Mouse (Mus musculus): ENCODE results near the gene Radil. TPM values are rescaled to one million over a fixed set of nuclear protein-coding genes. Genes with fewer than 3 reads are reported as not detected.

Gene Radil
- total and polyA plus RNA-seq, 3 experiments, result 1.7 to 2.3 (median 2.2) TPM

GRCm38 (mm10) chr5:142453742-142454141, 97.2 kb downstream of the Radil start:
- no peak overlapping the region for H3K9ac ChIP-seq (ENCODE audit: low read depth, low read length)
- no peaks in the 10 kb centered on the region for H3K36me3 ChIP-seq (ENCODE audit: control insufficient read depth, insufficient read depth, low read length)
- 95% methylated on average over 13 of the region's 13 CpGs for WGBS
- 0 out of 2 replicates have a peak, but pooled peaks cover 2% of the 10 kb centered on the region for H3K4me1 ChIP-seq (ENCODE audit: control insufficient read depth, insufficient read depth, low read length)
- intact Hi-C loops (cut with DNase I), result loop anchor here (10.0 kb wide), 1 partner anchor 1209 kb away; the partner anchor contains the start of gene Sdk1
- no peak for DNase-seq
- no peak for TF ChIP-seq EP300 (IDR thresholded peaks at IDR 0.05; ENCODE audit: insufficient read depth, low read depth, low read length)
- no peak for TF ChIP-seq CTCF (IDR thresholded peaks at IDR 0.05)
- TF ChIP-seq POLR2A (IDR thresholded peaks at IDR 0.05; ENCODE audit: insufficient read depth, low read depth, low read length), result no peak
- H3K27ac ChIP-seq, result no peak overlapping the region
- no peaks in the 10 kb centered on the region for H3K27me3 ChIP-seq (ENCODE audit: control insufficient read depth, insufficient read depth, low read length)
- no peaks in the 10 kb centered on the region for H3K79me2 ChIP-seq (replicated peaks; ENCODE audit: control insufficient read depth, insufficient read depth, low read length)
- no peak overlapping the region for H3K4me3 ChIP-seq

- Histone ChIP-seq H3K79me2 (replicated peaks; ENCODE audit: control insufficient read depth, insufficient read depth, low read length) (no peaks in the 10 kb centered on the region), H3K27me3 (ENCODE audit: control insufficient read depth, insufficient read depth, low read length) (no peaks in the 10 kb centered on the region), H3K4me3 (no peak overlapping the region), H3K4me1 (ENCODE audit: control insufficient read depth, insufficient read depth, low read length) (peaks cover 2% of the 10 kb centered on the region; the same call in 1 of the 2 replicates), H3K9ac (ENCODE audit: low read depth, low read length) (no peak overlapping the region), H3K27ac (no peak overlapping the region), H3K36me3 (ENCODE audit: control insufficient read depth, insufficient read depth, low read length) (no peaks in the 10 kb centered on the region)
- WGBS, result 43% methylated on average over 1 of the region's 1 CpGs
- no peak for DNase-seq
- intact Hi-C loops (cut with DNase I), result loop anchor here (10.0 kb wide), 1 partner anchor 1207 kb away; the partner anchor contains the start of gene Sdk1
- no peak for TF ChIP-seq EP300 (IDR thresholded peaks at IDR 0.05; ENCODE audit: insufficient read depth, low read depth, low read length)
- no peak for TF ChIP-seq CTCF (IDR thresholded peaks at IDR 0.05)
- TF ChIP-seq POLR2A (IDR thresholded peaks at IDR 0.05; ENCODE audit: insufficient read depth, low read depth, low read length), result no peak
Measured at GRCm38 (mm10) chr5:142451759-142452158, 99.1 kb downstream of the Radil start.

GRCm38 (mm10) chr5:142450846-142451245, 100.1 kb downstream of the Radil start:
- H3K9ac ChIP-seq (ENCODE audit: low read depth, low read length), result no peak overlapping the region
- intact Hi-C loops (cut with DNase I), result loop anchor here (10.0 kb wide), 1 partner anchor 1206 kb away; the partner anchor contains the start of gene Sdk1
- WGBS, result 93% methylated on average over 9 of the region's 9 CpGs

GRCm38 (mm10) chr5:142448623-142449022, 102.3 kb downstream of the Radil start:
- no peak for DNase-seq
- no peak overlapping the region for H3K4me3 ChIP-seq
- intact Hi-C loops (cut with DNase I), result loop anchor here (1.0 to 5.0 kb wide), 5 partner anchors 47 to 1601 kb away; partner anchors contain the start of gene Foxk1
- H3K36me3 ChIP-seq (ENCODE audit: control insufficient read depth, insufficient read depth, low read length), result no peaks in the 10 kb centered on the region; the same call in 1 of the 2 replicates
- H3K4me1 ChIP-seq (ENCODE audit: control insufficient read depth, insufficient read depth, low read length), result peaks cover 7% of the 10 kb centered on the region
- no peaks in the 10 kb centered on the region for H3K27me3 ChIP-seq (ENCODE audit: control insufficient read depth, insufficient read depth, low read length)
- TF ChIP-seq EP300 (IDR thresholded peaks at IDR 0.05; ENCODE audit: insufficient read depth, low read depth, low read length) (no peak), POLR2A (IDR thresholded peaks at IDR 0.05; ENCODE audit: insufficient read depth, low read depth, low read length) (no peak), CTCF (IDR thresholded peaks at IDR 0.05) (no peak)
- H3K27ac ChIP-seq, result no peak overlapping the region
- WGBS, result 59% methylated on average over 12 of the region's 12 CpGs
- H3K79me2 ChIP-seq (replicated peaks; ENCODE audit: control insufficient read depth, insufficient read depth, low read length), result no peaks in the 10 kb centered on the region
- no peak overlapping the region for H3K9ac ChIP-seq (ENCODE audit: low read depth, low read length)

More at GRCm38 (mm10) chr5:142450846-142451245, 100.1 kb downstream of the Radil start:
- TF ChIP-seq POLR2A (IDR thresholded peaks at IDR 0.05; ENCODE audit: insufficient read depth, low read depth, low read length), result no peak
- TF ChIP-seq EP300 (IDR thresholded peaks at IDR 0.05; ENCODE audit: insufficient read depth, low read depth, low read length), result no peak
- TF ChIP-seq CTCF (IDR thresholded peaks at IDR 0.05), result no peak
- H3K4me1 ChIP-seq (ENCODE audit: control insufficient read depth, insufficient read depth, low read length), result peaks cover 2% of the 10 kb centered on the region; the same call in 1 of the 2 replicates
- no peaks in the 10 kb centered on the region for H3K36me3 ChIP-seq (ENCODE audit: control insufficient read depth, insufficient read depth, low read length)
- no peaks in the 10 kb centered on the region for H3K27me3 ChIP-seq (ENCODE audit: control insufficient read depth, insufficient read depth, low read length)
- no peak overlapping the region for H3K4me3 ChIP-seq
- H3K79me2 ChIP-seq (replicated peaks; ENCODE audit: control insufficient read depth, insufficient read depth, low read length), result no peaks in the 10 kb centered on the region
- H3K27ac ChIP-seq, result no peak overlapping the region
- no peak for DNase-seq

GRCm38 (mm10) chr5:142448076-142448475, 102.8 kb downstream of the Radil start:
- H3K79me2 ChIP-seq (replicated peaks; ENCODE audit: control insufficient read depth, insufficient read depth, low read length), result peaks cover 2% of the 10 kb centered on the region; the same call in 1 of the 2 replicates
- intact Hi-C loops (cut with DNase I), result loop anchor here (1.0 to 5.0 kb wide), 5 partner anchors 47 to 1601 kb away; partner anchors contain the start of gene Foxk1
- no peaks in the 10 kb centered on the region for H3K27me3 ChIP-seq (ENCODE audit: control insufficient read depth, insufficient read depth, low read length)
- peak; percentile 97 for TF ChIP-seq EP300 (IDR thresholded peaks at IDR 0.05; ENCODE audit: insufficient read depth, low read depth, low read length)
- no peak for TF ChIP-seq POLR2A (IDR thresholded peaks at IDR 0.05; ENCODE audit: insufficient read depth, low read depth, low read length)
- peak; percentile 96 for TF ChIP-seq CTCF (IDR thresholded peaks at IDR 0.05)
- H3K27ac ChIP-seq, result no peak overlapping the region
- peak; percentile 85 to 90 for DNase-seq
- H3K4me1 ChIP-seq (ENCODE audit: control insufficient read depth, insufficient read depth, low read length), result peaks cover 9% of the 10 kb centered on the region
- WGBS, result 13% methylated on average over 9 of the region's 9 CpGs
- H3K4me3 ChIP-seq, result no peak overlapping the region
- no peak overlapping the region for H3K9ac ChIP-seq (ENCODE audit: low read depth, low read length)
- no peaks in the 10 kb centered on the region; the same call in 1 of the 2 replicates for H3K36me3 ChIP-seq (ENCODE audit: control insufficient read depth, insufficient read depth, low read length)

GRCm38 (mm10) chr5:142445709-142446108, 105.2 kb downstream of the Radil start:
- TF ChIP-seq CTCF (IDR thresholded peaks at IDR 0.05), result no peak
- TF ChIP-seq EP300 (IDR thresholded peaks at IDR 0.05; ENCODE audit: insufficient read depth, low read depth, low read length), result no peak
- TF ChIP-seq POLR2A (IDR thresholded peaks at IDR 0.05; ENCODE audit: insufficient read depth, low read depth, low read length), result no peak
- Histone ChIP-seq H3K27ac (no peak overlapping the region), H3K79me2 (replicated peaks; ENCODE audit: control insufficient read depth, insufficient read depth, low read length) (peaks cover 4% of the 10 kb centered on the region), H3K27me3 (ENCODE audit: control insufficient read depth, insufficient read depth, low read length) (no peaks in the 10 kb centered on the region), H3K4me1 (ENCODE audit: control insufficient read depth, insufficient read depth, low read length) (peaks cover 21% of the 10 kb centered on the region), H3K9ac (ENCODE audit: low read depth, low read length) (no peak overlapping the region), H3K4me3 (no peak overlapping the region), H3K36me3 (ENCODE audit: control insufficient read depth, insufficient read depth, low read length) (no peaks in the 10 kb centered on the region; the same call in 1 of the 2 replicates)
- intact Hi-C loops (cut with DNase I), result loop anchor here (5.0 kb wide), 2 partner anchors 458 to 1598 kb away; no protein-coding TSS in a partner anchor
- no peak for DNase-seq
- WGBS, result 67% methylated on average over 8 of the region's 8 CpGs
